Mouse (Mus musculus) liver, embryonic 16.5 days (tissue): ENCODE measurements around the gene Asb2. TPM values are rescaled to one million over a fixed set of nuclear protein-coding genes. Genes with fewer than 3 reads are reported as not detected.

ENCODE experiments used
- ATAC-seq: fragments of 200-750 bp; cut with Nextera tagmentation; 2 replicates; pipeline ENCODE4 v1.8.0; 2017; ENCODE audit warnings: low read depth, mild to moderate bottlenecking, moderate number of reproducible peaks, moderate library complexity
- H3K27ac ChIP-seq: fragments of 300-500 bp; sonication (generic); 2 replicates; pipeline ENCODE4 v1.5.1; 2014; ENCODE audit warnings: mild to moderate bottlenecking, low read length
- H3K27me3 ChIP-seq: fragments of 300-500 bp; sonication (generic); 2 replicates; pipeline ENCODE4 v1.6.1; 2014; ENCODE audit warnings: low read depth, low read length, mixed read lengths; ENCODE audit not compliant: control insufficient read depth, insufficient read depth
- H3K36me3 ChIP-seq: fragments of 300-500 bp; sonication (generic); 2 replicates; pipeline ENCODE4 v1.6.1; 2014; ENCODE audit warnings: mild to moderate bottlenecking; ENCODE audit not compliant: control insufficient read depth, insufficient read depth
- H3K4me1 ChIP-seq: fragments of 300-500 bp; sonication (generic); 2 replicates; pipeline ENCODE4 v1.6.1; 2014; ENCODE audit warnings: low read depth, low read length, mixed read lengths; ENCODE audit not compliant: control insufficient read depth
- H3K4me2 ChIP-seq: fragments of 300-500 bp; sonication (generic); 2 replicates; pipeline ENCODE4 v1.6.1; 2014; ENCODE audit warnings: low read depth, low read length, mixed read lengths
- H3K4me3 ChIP-seq: fragments of 300-500 bp; sonication (generic); 2 replicates; pipeline ENCODE4 v1.5.1; 2014; ENCODE audit warnings: low read depth, mild to moderate bottlenecking, low read length
- H3K9ac ChIP-seq: fragments of 300-500 bp; sonication (generic); 2 replicates; pipeline ENCODE4 v1.6.1; 2014; ENCODE audit warnings: low read depth, low read length
- H3K9me3 ChIP-seq: fragments of 300-500 bp; sonication (generic); replicated peaks from 2 replicates; pipeline ENCODE4 v1.6.1; 2016; ENCODE audit warnings: low read length; ENCODE audit not compliant: control insufficient read depth
- WGBS: fragments of 180-500 bp; shearing (Covaris S2); extraction: QIAGEN DNeasy Blood & Tissue Kit; methylation state at CpG from one replicate; pipeline ENCODE4 v1.1.7; 2014; ENCODE audit not compliant: insufficient replicate concordance; 5-methylcytosine and 5-hydroxymethylcytosine counted together
- polyA plus RNA-seq: library from polyadenylated mRNA; unstranded; fragments of >200 nt; fragmentation: Nextera tagmentation; extraction: Ambion mirVana; gene quantifications from 2 replicates; pipeline ENCODE4 v1.2.1, GENCODE M21; 2015

Asb2 gene
- 3.8 and 4.5 TPM in 2 replicates for polyA plus RNA-seq

DNA sequence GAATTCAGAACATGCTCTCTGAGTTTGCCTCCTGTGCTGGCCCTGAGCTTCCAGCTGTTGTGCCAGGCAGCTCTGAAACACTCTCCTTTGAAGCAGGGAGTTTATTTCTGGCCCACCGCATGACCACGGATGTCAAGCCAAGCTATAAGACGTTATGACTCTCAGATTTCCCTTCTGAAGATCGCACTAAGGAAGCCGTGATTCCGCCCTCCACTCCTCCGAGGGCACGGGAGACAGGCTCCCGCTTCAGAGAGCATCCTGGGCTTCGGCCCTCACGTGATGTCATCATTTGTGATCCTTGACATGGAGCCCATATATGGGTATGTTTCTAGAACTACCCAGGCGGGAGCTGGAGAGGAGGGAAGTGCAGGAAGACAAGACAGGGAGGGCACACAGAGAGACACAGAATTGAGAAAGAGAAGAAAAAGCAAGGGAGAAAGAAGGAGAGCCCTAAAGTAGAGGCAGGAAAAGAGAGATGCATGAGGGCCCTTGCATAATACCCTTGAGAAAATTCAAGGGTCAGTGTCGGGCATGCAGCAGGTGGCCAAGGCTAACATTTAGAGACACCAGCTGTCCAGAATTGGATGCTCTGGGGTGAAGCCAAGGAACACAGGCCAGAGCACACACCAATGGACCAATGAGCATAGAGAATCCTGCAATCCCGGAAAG lies at the start of gene Asb2:
Asb2 (minus strand) TSS at position 256 of the 669 bp plus-strand sequence.
- Histone ChIP-seq H3K4me1 (no peaks in the 10 kb centered on the region), H3K4me2 (no peak within 1 kb of the TSS), H3K27me3 (no peaks in the 10 kb centered on the region), H3K9me3 (no peaks in the 10 kb centered on the region), H3K4me3 (no peak within 1 kb of the TSS), H3K27ac (no peak within 1 kb of the TSS), H3K9ac (no peak within 1 kb of the TSS), H3K36me3 (no peaks in the 10 kb centered on the region)
- WGBS = 50% methylated on average over 14 of the region's 14 CpGs
- ATAC-seq = no peak

DNA sequence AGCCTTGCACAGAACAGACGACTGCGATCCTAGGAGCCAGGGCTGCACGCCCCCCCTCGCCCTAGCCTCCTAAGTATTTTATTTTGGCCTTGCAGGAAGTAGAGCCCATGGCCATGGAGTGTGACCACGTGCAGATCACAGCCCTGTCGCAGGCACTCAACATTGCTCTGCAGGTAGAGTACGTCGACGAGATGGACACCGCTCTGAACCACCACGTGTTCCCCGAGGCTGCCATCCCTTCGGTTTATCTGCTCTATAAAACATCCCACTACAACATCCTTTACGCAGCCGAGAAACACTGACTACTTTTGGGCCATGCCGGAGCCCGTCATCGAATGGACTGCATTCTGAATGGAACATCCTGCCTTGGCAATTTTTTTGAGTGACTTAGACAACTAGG lies 48.3 kb upstream of the Asb2 start:
- Histone ChIP-seq H3K4me3 (no peak overlapping the region), H3K27me3 (no peaks in the 10 kb centered on the region), H3K36me3 (peaks cover 66% of the 10 kb centered on the region), H3K4me2 (no peak overlapping the region), H3K9ac (no peak overlapping the region), H3K9me3 (no peaks in the 10 kb centered on the region), H3K4me1 (no peaks in the 10 kb centered on the region), H3K27ac (no peak overlapping the region)
- ATAC-seq = no peak
- 82% methylated on average over 18 of the region's 18 CpGs for WGBS

DNA sequence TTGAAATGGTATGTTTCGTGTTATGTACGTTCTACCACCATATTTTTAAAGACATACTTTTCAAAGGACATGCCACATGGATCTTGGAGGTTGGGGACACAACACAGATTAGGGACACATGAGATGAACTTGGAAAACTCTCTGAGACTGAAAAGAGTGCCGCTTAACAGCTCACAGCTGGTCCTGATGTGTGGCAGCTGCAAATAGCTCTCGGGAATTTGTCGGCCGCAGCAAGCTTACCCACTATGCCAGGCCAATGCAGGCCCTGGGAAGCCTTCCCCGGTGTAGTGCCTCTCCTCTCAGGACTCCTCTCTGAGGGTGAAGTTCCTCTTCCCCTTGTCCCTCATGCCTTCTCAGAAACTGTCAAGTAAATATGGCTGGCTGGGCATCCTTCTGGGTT lies 41.0 kb upstream of the Asb2 start:
- WGBS = 77% methylated on average over 7 of the region's 7 CpGs
- ATAC-seq = no peak

DNA sequence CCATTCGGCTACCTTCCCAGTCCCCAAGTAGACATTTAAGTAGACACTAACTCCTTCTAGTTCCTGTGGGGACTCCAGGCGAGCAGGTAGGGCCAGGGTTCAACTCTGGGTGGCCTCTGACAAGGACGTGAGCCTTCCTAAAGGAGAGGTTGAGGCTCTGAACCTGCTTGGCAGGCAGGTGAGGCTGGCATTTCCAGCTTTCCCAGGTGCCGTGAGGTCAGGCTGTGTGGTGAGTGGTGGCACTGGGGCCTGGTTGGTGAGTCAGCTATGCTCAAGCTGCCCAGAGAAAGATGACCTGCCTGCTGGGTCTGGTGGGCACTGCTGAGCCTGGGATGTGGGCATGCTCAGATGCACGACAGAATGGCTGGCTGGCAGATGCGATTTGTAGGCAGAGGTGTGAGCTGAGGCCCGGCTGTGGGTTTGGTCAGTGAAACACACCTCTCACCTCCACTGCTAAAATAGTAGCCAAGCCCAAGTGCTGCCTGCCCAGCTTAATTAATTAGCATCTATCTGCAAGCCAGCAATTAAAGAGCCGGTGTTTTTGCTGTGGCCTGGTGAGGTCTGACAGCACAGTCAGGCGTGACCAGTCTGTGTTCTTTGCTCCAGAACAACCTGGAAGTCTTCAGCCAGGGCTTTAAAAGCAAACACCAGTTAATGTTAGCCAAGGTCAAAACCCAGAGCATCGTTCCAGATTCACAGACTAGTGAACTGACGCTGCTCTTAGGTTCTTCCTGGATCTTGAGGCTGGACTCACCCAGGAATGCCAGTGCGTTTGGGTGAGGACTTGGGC lies 39.9 kb upstream of the Asb2 start:
- Histone ChIP-seq H3K4me3 (no peak overlapping the region), H3K9ac (peak overlapping the region; percentile 31; the same call in 1 of the 2 replicates), H3K27me3 (no peaks in the 10 kb centered on the region), H3K36me3 (peaks cover 8% of the 10 kb centered on the region; the same call in 1 of the 2 replicates), H3K4me2 (peak overlapping the region; percentile 13; the same call in 1 of the 2 replicates), H3K9me3 (no peaks in the 10 kb centered on the region), H3K4me1 (peaks cover 49% of the 10 kb centered on the region), H3K27ac (peak overlapping the region; percentile 63)
- 76% methylated on average over 12 of the region's 12 CpGs for WGBS
- ATAC-seq = no peak

More for the DNA sequence above, 41.0 kb upstream of the Asb2 start:
- peaks cover 9% of the 10 kb centered on the region for H3K36me3 ChIP-seq
- H3K27ac ChIP-seq = no peak overlapping the region
- no peak overlapping the region for H3K4me3 ChIP-seq
- H3K9ac ChIP-seq = no peak overlapping the region
- H3K27me3 ChIP-seq = no peaks in the 10 kb centered on the region
- H3K9me3 ChIP-seq = no peaks in the 10 kb centered on the region
- peaks cover 38% of the 10 kb centered on the region for H3K4me1 ChIP-seq
- no peak overlapping the region for H3K4me2 ChIP-seq

DNA sequence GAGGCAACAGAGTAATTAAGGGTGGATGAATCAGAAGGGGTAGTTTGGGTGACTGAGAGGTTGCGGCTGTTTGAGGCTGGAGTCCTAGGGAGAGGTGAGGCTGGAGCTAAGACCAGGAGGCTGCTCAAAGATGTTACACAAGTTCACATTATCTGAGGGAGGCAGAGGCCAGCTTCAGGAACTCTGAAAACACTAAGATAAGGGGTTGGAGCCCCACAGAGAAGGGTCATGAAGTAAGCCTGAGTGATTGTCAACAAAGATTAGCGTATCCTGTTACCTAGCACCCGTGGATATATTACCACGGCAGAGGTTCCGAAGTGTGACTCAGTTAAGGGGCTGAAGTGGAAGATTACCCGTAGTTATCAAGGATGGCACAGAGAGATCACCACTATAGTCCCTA lies 37.7 kb upstream of the Asb2 start:
- peak overlapping the region; percentile 47 for H3K4me3 ChIP-seq
- H3K27ac ChIP-seq = peak overlapping the region; percentile 94
- no peaks in the 10 kb centered on the region for H3K9me3 ChIP-seq
- peak overlapping the region; percentile 53 for H3K4me2 ChIP-seq
- H3K27me3 ChIP-seq = no peaks in the 10 kb centered on the region
- H3K36me3 ChIP-seq = peaks cover 2% of the 10 kb centered on the region; the same call in 1 of the 2 replicates
- peak; percentile 88 for ATAC-seq
- 11% methylated on average over 6 of the region's 6 CpGs for WGBS
- peaks cover 63% of the 10 kb centered on the region for H3K4me1 ChIP-seq
- H3K9ac ChIP-seq = peak overlapping the region; percentile 63

DNA sequence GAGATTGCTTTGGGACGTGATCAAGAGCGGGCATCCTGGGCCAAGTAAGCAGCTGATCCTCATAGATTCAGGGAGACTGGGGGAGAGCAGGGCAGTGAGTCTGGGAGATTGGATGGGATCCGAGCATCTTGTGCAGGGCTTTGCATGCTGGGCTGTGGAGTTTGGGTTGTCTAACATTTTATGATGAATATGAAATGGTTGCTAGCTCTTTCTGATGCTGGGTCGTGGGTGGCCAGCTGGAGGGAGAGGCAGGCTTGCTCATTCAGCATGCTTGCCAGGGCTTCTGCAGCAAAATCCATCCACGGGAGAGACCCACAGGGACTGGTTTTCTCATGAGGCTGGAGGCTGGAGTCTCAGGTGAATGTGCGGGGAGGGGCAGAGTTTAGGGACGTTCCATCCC lies 35.3 kb upstream of the Asb2 start:
- no peak for ATAC-seq
- H3K4me3 ChIP-seq = peak overlapping the region; percentile 98
- peaks cover 63% of the 10 kb centered on the region for H3K4me1 ChIP-seq
- no peaks in the 10 kb centered on the region for H3K27me3 ChIP-seq
- H3K9me3 ChIP-seq = no peaks in the 10 kb centered on the region
- 84% methylated on average over 7 of the region's 7 CpGs for WGBS
- peak overlapping the region; percentile 90; the same call in 1 of the 2 replicates for H3K27ac ChIP-seq
- H3K4me2 ChIP-seq = peak overlapping the region; percentile 64
- H3K36me3 ChIP-seq = peaks cover 2% of the 10 kb centered on the region; the same call in 1 of the 2 replicates
- H3K9ac ChIP-seq = peak overlapping the region; percentile 99; the same call in 1 of the 2 replicates

DNA sequence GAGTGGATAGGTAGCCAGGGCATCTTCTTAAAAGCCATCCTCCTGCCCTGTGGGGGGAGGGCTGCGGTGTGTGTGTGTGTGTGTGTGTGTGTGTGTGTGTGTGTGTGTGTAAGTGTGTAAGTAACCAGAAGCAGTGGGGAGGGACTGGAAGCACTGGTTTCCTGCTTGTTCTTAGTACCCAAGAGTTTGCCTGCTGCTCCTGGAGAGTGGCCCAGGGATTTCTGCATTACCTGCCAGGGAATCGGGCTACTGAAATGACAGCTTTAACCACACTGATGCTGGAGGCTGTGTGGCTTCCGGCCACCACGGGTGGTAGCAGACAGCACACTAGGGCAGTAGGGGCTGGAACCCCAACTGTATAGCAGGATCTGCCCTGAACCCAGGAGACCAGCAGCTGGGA lies 34.2 kb upstream of the Asb2 start:
- no peak for ATAC-seq
- peak overlapping the region; percentile 98 for H3K4me3 ChIP-seq
- H3K4me2 ChIP-seq = peak overlapping the region; percentile 64
- H3K27ac ChIP-seq = peak overlapping the region; percentile 90
- peaks cover 2% of the 10 kb centered on the region; the same call in 1 of the 2 replicates for H3K36me3 ChIP-seq
- H3K9ac ChIP-seq = peak overlapping the region; percentile 99
- H3K9me3 ChIP-seq = no peaks in the 10 kb centered on the region
- H3K4me1 ChIP-seq = peaks cover 55% of the 10 kb centered on the region
- WGBS = 56% methylated on average over 4 of the region's 4 CpGs
- no peaks in the 10 kb centered on the region for H3K27me3 ChIP-seq

DNA sequence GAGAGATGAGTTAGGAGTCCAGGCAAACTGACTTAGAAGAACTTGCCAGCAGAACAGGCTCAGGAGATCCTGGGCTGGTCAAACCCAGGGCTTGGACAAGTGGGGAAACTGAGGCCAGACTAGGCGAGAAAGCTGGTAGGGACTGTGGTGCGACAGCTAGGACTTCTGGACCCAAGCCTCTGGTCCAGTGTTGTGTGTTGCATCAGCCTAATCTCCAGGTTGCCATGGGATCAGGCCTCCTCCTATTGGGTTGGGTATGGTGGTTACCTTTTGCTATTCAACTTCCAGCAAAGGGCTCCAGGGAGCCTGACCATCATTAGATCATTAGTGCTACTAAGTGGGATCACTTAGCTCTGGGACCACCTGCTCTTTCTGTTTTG lies 33.5 kb upstream of the Asb2 start:
- Histone ChIP-seq H3K36me3 (peaks cover 2% of the 10 kb centered on the region; the same call in 1 of the 2 replicates), H3K9ac (peak overlapping the region; percentile 99), H3K27ac (peak overlapping the region; percentile 90), H3K9me3 (no peaks in the 10 kb centered on the region), H3K4me1 (peaks cover 51% of the 10 kb centered on the region), H3K4me3 (peak overlapping the region; percentile 98), H3K4me2 (peak overlapping the region; percentile 64), H3K27me3 (no peaks in the 10 kb centered on the region)
- peak; percentile 26 for ATAC-seq
- WGBS = 39% methylated on average over 2 of the region's 2 CpGs
